Mouse (Mus musculus): ENCODE measurements around the gene Il34. TPM values are rescaled to one million over a fixed set of nuclear protein-coding genes. Genes with fewer than 3 reads are reported as not detected.

Gene Il34
- total RNA-seq, 2 experiments from 2014 or later = 65.2 to 75.8 TPM

GRCm38 (mm10) chr8:110714827-110715519 lies 90.8 kb downstream of the Il34 start:
- no peak for DNase-seq (ENCODE audit: low spot score in 2 of 2)

- no peak for DNase-seq (ENCODE audit: low spot score in 2 of 2)
These were observed 92.7 kb downstream of the Il34 start for GRCm38 (mm10) chr8:110713073-110713472.

GRCm38 (mm10) chr8:110711271-110711934 lies 94.3 kb downstream of the Il34 start:
- no peak for DNase-seq (ENCODE audit: low spot score in 2 of 2)

GRCm38 (mm10) chr8:110710593-110710992 lies 95.1 kb downstream of the Il34 start:
- DNase-seq (ENCODE audit: low spot score in 2 of 2) = no peak

GRCm38 (mm10) chr8:110708429-110708828 lies 97.3 kb downstream of the Il34 start:
- DNase-seq (ENCODE audit: low spot score in 2 of 2) = no peak

- DNase-seq (ENCODE audit: low spot score in 2 of 2) = no peak
These were observed 99.3 kb downstream of the Il34 start for GRCm38 (mm10) chr8:110706288-110706870.

- DNase-seq (ENCODE audit: low spot score in 2 of 2) = peak in 1 of 2 experiments; percentile 65
These were observed 100.1 kb downstream of the Il34 start for GRCm38 (mm10) chr8:110705391-110706287.

GRCm38 (mm10) chr8:110704103-110704502 lies 101.6 kb downstream of the Il34 start:
- no peak for DNase-seq (ENCODE audit: low spot score in 2 of 2)

GRCm38 (mm10) chr8:110703460-110704061 lies 102.2 kb downstream of the Il34 start:
- DNase-seq (ENCODE audit: low spot score in 2 of 2) = no peak

- DNase-seq (ENCODE audit: low spot score in 2 of 2) = no peak
These were observed 102.9 kb downstream of the Il34 start for GRCm38 (mm10) chr8:110702636-110703459.

GRCm38 (mm10) chr8:110700561-110700960 lies 105.2 kb downstream of the Il34 start:
- DNase-seq (ENCODE audit: low spot score in 2 of 2) = no peak

GRCm38 (mm10) chr8:110699501-110699900 lies 106.2 kb downstream of the Il34 start:
- DNase-seq (ENCODE audit: low spot score in 2 of 2) = no peak

- DNase-seq (ENCODE audit: low spot score in 2 of 2) = no peak
These were observed 107.6 kb downstream of the Il34 start for GRCm38 (mm10) chr8:110698098-110698497.

GRCm38 (mm10) chr8:110697571-110697970 lies 108.2 kb downstream of the Il34 start:
- no peak for DNase-seq (ENCODE audit: low spot score in 2 of 2)

- no peak for DNase-seq (ENCODE audit: low spot score in 2 of 2)
These were observed 109.7 kb downstream of the Il34 start for GRCm38 (mm10) chr8:110696051-110696450.

GRCm38 (mm10) chr8:110695431-110695830 lies 110.3 kb downstream of the Il34 start:
- DNase-seq (ENCODE audit: low spot score in 2 of 2) = no peak

GRCm38 (mm10) chr8:110694826-110695225 lies 110.9 kb downstream of the Il34 start:
- no peak for DNase-seq (ENCODE audit: low spot score in 2 of 2)

- no peak for DNase-seq (ENCODE audit: low spot score in 2 of 2)
These were observed 111.5 kb downstream of the Il34 start for GRCm38 (mm10) chr8:110694226-110694625.
